Mouse (Mus musculus): ENCODE data around the gene Srek1ip1. TPM values are rescaled to one million over a fixed set of nuclear protein-coding genes. Genes with fewer than 3 reads are reported as not detected.

Gene Srek1ip1
- polyA plus RNA-seq (2014; fragmentation: Nextera tagmentation; extraction: Ambion mirVana) = 13.6 and 14.2 TPM in 2 replicates

DNA sequence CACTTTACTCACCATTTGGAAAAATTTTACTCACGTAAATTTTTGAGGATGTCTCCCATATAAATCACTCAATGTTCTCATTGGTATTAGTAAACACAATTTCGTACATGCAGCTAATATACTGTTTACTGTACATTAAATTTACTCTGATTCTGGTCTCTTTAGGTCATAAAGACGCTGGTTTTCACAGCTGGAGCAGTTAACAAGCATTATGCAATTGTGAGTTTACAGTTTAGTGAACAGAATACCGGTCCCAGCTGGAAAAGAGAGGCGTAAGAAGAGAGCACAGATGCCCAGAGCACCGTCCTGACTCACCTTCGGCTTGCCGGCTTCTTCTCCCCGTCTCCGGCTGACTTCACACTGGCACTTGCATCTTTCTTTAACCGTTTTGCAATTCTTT, at the start of gene Srek1ip1:
Gene Srek1ip1 (plus strand): TSS at position 301 of the 400 bp plus-strand sequence.
- no peak for ATAC-seq (ENCODE audit: low read depth)
- Histone ChIP-seq H3K4me1 (ENCODE audit: control insufficient read depth, insufficient read depth, low read length) (no peaks in the 10 kb centered on the region), H3K4me2 (ENCODE audit: low read depth, low read length) (no peak within 1 kb of the TSS), H3K36me3 (ENCODE audit: control insufficient read depth, insufficient read depth, low read length) (peaks cover 10% of the 10 kb centered on the region; the same call in 1 of the 2 replicates), H3K27ac (ENCODE audit: low read depth, low read length) (no peak within 1 kb of the TSS), H3K9ac (replicated peaks; ENCODE audit: low read depth, low read length) (no peak within 1 kb of the TSS), H3K27me3 (ENCODE audit: control insufficient read depth, insufficient read depth, low read length) (no peaks in the 10 kb centered on the region), H3K4me3 (ENCODE audit: low read depth, low read length) (no peak within 1 kb of the TSS), H3K9me3 (ENCODE audit: control insufficient read depth, low read length) (no peaks in the 10 kb centered on the region)
- 95% methylated on average over 11 of the region's 11 CpGs for WGBS

DNA sequence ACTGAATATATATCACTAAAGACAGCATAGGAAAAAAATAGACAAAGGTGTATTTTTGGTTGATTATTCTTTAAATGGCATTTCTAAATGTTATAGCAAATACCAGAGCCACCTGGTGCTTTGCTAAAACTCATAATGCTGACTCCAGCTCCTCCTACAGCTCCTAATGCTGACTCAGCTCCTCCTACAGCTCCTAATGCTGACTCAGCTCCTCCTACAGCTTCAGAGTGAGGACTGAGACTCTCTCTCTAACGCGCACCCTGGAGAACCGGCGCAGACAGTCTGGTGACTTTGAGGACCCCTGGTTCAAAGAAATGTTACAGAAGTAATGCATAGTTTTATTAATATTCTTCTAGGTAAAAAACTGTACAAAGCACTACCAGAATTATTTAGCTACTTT, 49.4 kb upstream of the Srek1ip1 start:
- WGBS = 93% methylated on average over 4 of the region's 4 CpGs
- Histone ChIP-seq H3K9ac (replicated peaks; ENCODE audit: low read depth, low read length) (no peak overlapping the region), H3K4me3 (ENCODE audit: low read depth, low read length) (no peak overlapping the region), H3K27me3 (ENCODE audit: control insufficient read depth, insufficient read depth, low read length) (no peaks in the 10 kb centered on the region), H3K4me1 (ENCODE audit: control insufficient read depth, insufficient read depth, low read length) (no peaks in the 10 kb centered on the region), H3K4me2 (ENCODE audit: low read depth, low read length) (no peak overlapping the region), H3K27ac (ENCODE audit: low read depth, low read length) (no peak overlapping the region), H3K9me3 (ENCODE audit: control insufficient read depth, low read length) (no peaks in the 10 kb centered on the region), H3K36me3 (ENCODE audit: control insufficient read depth, insufficient read depth, low read length) (no peaks in the 10 kb centered on the region)
- ATAC-seq (ENCODE audit: low read depth) = no peak

GRCm38 (mm10) chr13:104747032-104747431, 45.3 kb upstream of the Srek1ip1 start:
- Histone ChIP-seq H3K9me3 (ENCODE audit: control insufficient read depth, low read length) (no peaks in the 10 kb centered on the region), H3K27ac (ENCODE audit: low read depth, low read length) (no peak overlapping the region), H3K9ac (replicated peaks; ENCODE audit: low read depth, low read length) (no peak overlapping the region), H3K4me1 (ENCODE audit: control insufficient read depth, insufficient read depth, low read length) (no peaks in the 10 kb centered on the region), H3K4me2 (ENCODE audit: low read depth, low read length) (no peak overlapping the region), H3K4me3 (ENCODE audit: low read depth, low read length) (no peak overlapping the region), H3K36me3 (ENCODE audit: control insufficient read depth, insufficient read depth, low read length) (no peaks in the 10 kb centered on the region), H3K27me3 (ENCODE audit: control insufficient read depth, insufficient read depth, low read length) (no peaks in the 10 kb centered on the region)
- no peak for ATAC-seq (ENCODE audit: low read depth)

DNA sequence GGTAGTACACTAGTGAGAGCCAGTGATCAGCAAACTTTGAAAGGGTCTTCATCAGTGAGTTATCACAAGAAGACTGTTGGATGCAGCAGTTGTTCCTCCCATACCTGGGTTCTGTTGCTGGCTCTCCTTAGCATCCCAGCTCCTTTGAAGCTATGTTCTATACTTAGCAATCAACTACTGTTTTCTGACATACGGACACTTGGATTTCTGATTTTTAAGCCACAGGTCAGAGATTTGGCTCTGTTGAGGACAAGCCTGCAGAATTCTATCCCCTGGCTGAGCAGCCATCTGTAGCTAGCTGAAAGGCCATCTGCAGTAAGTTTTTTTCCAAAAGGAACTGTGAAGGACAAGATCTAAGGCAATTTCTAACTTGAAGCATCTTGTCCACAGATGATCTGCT, 32.9 kb upstream of the Srek1ip1 start:
- Histone ChIP-seq H3K36me3 (ENCODE audit: control insufficient read depth, insufficient read depth, low read length) (no peaks in the 10 kb centered on the region), H3K27me3 (ENCODE audit: control insufficient read depth, insufficient read depth, low read length) (no peaks in the 10 kb centered on the region), H3K4me3 (ENCODE audit: low read depth, low read length) (no peak overlapping the region), H3K9me3 (ENCODE audit: control insufficient read depth, low read length) (no peaks in the 10 kb centered on the region), H3K4me1 (ENCODE audit: control insufficient read depth, insufficient read depth, low read length) (no peaks in the 10 kb centered on the region), H3K4me2 (ENCODE audit: low read depth, low read length) (no peak overlapping the region), H3K9ac (replicated peaks; ENCODE audit: low read depth, low read length) (no peak overlapping the region), H3K27ac (ENCODE audit: low read depth, low read length) (no peak overlapping the region)
- WGBS = 100% methylated on average over 1 of the region's 1 CpGs
- no peak for ATAC-seq (ENCODE audit: low read depth)

GRCm38 (mm10) chr13:104762401-104762800, 29.9 kb upstream of the Srek1ip1 start:
- no peak overlapping the region for H3K4me2 ChIP-seq (ENCODE audit: low read depth, low read length)
- H3K36me3 ChIP-seq (ENCODE audit: control insufficient read depth, insufficient read depth, low read length) = no peaks in the 10 kb centered on the region
- H3K9me3 ChIP-seq (ENCODE audit: control insufficient read depth, low read length) = no peaks in the 10 kb centered on the region
- H3K27ac ChIP-seq (ENCODE audit: low read depth, low read length) = no peak overlapping the region
- no peak overlapping the region for H3K9ac ChIP-seq (replicated peaks; ENCODE audit: low read depth, low read length)
- H3K4me1 ChIP-seq (ENCODE audit: control insufficient read depth, insufficient read depth, low read length) = no peaks in the 10 kb centered on the region
- H3K4me3 ChIP-seq (ENCODE audit: low read depth, low read length) = no peak overlapping the region
- ATAC-seq (ENCODE audit: low read depth) = no peak
- WGBS = 98% methylated on average over 4 of the region's 4 CpGs
- H3K27me3 ChIP-seq (ENCODE audit: control insufficient read depth, insufficient read depth, low read length) = no peaks in the 10 kb centered on the region

DNA sequence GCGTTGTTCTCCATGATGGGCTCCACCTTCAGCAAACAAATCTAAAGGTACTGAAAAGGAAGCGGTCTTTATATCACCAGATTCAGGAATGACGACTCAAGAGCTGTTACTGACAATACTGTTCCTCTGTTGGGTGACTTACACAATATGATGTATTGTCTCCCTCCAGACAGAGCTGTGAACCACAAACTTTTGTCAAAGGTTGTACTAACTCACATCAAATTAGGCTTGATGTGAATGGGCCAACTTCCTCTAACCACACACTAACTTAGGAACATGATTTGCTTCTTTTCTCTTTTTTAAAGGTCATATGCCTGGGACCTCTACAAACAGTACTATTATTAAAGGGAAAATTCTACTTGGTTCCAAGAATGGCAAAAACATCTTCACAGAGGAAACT, 29.1 kb upstream of the Srek1ip1 start:
- no peaks in the 10 kb centered on the region for H3K27me3 ChIP-seq (ENCODE audit: control insufficient read depth, insufficient read depth, low read length)
- 80% methylated on average over 3 of the region's 3 CpGs for WGBS
- ATAC-seq (ENCODE audit: low read depth) = no peak

DNA sequence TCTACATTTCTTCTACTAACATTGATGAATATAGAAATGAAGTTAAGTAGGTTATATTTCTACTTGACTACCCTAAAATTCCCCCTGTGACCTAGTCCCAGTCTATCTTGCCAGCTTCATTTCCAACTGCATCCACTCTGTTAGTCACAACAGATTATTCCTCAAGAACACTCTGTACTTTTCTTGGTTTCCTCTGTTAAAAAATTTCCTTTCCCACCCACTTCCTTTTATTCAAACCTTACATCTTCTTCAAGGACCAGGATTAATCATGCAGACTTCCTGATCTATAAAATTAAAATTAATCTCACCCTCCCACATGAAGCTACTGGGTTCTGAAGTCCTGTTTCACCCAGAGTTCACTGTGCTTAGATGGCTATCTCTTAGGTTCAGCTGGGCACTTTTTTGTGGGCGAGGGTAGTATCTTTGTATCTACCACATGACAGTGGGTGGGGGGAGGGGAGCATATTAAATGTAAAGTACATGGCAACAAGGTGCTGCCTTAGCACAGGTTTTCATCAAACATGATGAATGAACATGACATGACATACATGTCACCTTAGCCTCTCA, 13.1 kb upstream of the Srek1ip1 start:
- Histone ChIP-seq H3K4me2 (ENCODE audit: low read depth, low read length) (no peak overlapping the region), H3K36me3 (ENCODE audit: control insufficient read depth, insufficient read depth, low read length) (no peaks in the 10 kb centered on the region), H3K9me3 (ENCODE audit: control insufficient read depth, low read length) (no peaks in the 10 kb centered on the region), H3K27me3 (ENCODE audit: control insufficient read depth, insufficient read depth, low read length) (no peaks in the 10 kb centered on the region), H3K4me1 (ENCODE audit: control insufficient read depth, insufficient read depth, low read length) (no peaks in the 10 kb centered on the region), H3K27ac (ENCODE audit: low read depth, low read length) (no peak overlapping the region), H3K4me3 (ENCODE audit: low read depth, low read length) (no peak overlapping the region), H3K9ac (replicated peaks; ENCODE audit: low read depth, low read length) (no peak overlapping the region)
- no peak for ATAC-seq (ENCODE audit: low read depth)
- 92% methylated on average over 1 of the region's 1 CpGs for WGBS

More for the DNA sequence above, 29.1 kb upstream of the Srek1ip1 start:
- Histone ChIP-seq H3K36me3 (ENCODE audit: control insufficient read depth, insufficient read depth, low read length) (no peaks in the 10 kb centered on the region), H3K4me1 (ENCODE audit: control insufficient read depth, insufficient read depth, low read length) (no peaks in the 10 kb centered on the region), H3K27ac (ENCODE audit: low read depth, low read length) (no peak overlapping the region), H3K9me3 (ENCODE audit: control insufficient read depth, low read length) (no peaks in the 10 kb centered on the region), H3K4me2 (ENCODE audit: low read depth, low read length) (no peak overlapping the region), H3K9ac (replicated peaks; ENCODE audit: low read depth, low read length) (no peak overlapping the region), H3K4me3 (ENCODE audit: low read depth, low read length) (no peak overlapping the region)

DNA sequence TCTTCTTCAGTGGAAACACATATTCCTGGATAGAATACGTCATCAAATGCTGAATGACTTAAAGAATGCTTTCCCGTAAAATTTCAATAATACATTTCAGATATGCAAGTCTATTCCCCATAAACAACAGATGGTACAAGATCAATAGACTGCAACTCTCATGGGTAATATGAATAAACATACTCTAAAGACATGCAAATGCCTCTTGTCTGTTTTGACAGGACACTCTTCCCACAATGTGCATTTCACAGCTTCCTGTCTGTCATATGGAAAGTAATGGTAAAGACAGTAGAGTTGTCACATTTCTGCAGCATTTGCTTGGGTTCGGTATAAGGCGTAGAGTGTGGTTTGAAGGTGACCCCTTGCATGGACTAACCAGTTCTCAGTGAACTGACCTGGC, 5.0 kb upstream of the Srek1ip1 start:
- Histone ChIP-seq H3K36me3 (ENCODE audit: control insufficient read depth, insufficient read depth, low read length) (peaks cover 4% of the 10 kb centered on the region; the same call in 1 of the 2 replicates), H3K27me3 (ENCODE audit: control insufficient read depth, insufficient read depth, low read length) (no peaks in the 10 kb centered on the region), H3K27ac (ENCODE audit: low read depth, low read length) (no peak overlapping the region), H3K4me1 (ENCODE audit: control insufficient read depth, insufficient read depth, low read length) (no peaks in the 10 kb centered on the region), H3K9ac (replicated peaks; ENCODE audit: low read depth, low read length) (no peak overlapping the region), H3K4me2 (ENCODE audit: low read depth, low read length) (no peak overlapping the region), H3K4me3 (ENCODE audit: low read depth, low read length) (no peak overlapping the region), H3K9me3 (ENCODE audit: control insufficient read depth, low read length) (no peaks in the 10 kb centered on the region)
- WGBS = 91% methylated on average over 4 of the region's 4 CpGs
- no peak for ATAC-seq (ENCODE audit: low read depth)

GRCm38 (mm10) chr13:104789663-104790062, 2.6 kb upstream of the Srek1ip1 start:
- no peak overlapping the region for H3K9ac ChIP-seq (replicated peaks; ENCODE audit: low read depth, low read length)
- H3K4me1 ChIP-seq (ENCODE audit: control insufficient read depth, insufficient read depth, low read length) = no peaks in the 10 kb centered on the region
- H3K27ac ChIP-seq (ENCODE audit: low read depth, low read length) = no peak overlapping the region
- H3K4me3 ChIP-seq (ENCODE audit: low read depth, low read length) = no peak overlapping the region
- WGBS = 17% methylated on average over 2 of the region's 2 CpGs
- peak; percentile 71; the same call in 1 of the 2 replicates for ATAC-seq (ENCODE audit: low read depth)
- H3K4me2 ChIP-seq (ENCODE audit: low read depth, low read length) = no peak overlapping the region
- no peaks in the 10 kb centered on the region for H3K27me3 ChIP-seq (ENCODE audit: control insufficient read depth, insufficient read depth, low read length)
- peaks cover 10% of the 10 kb centered on the region; the same call in 1 of the 2 replicates for H3K36me3 ChIP-seq (ENCODE audit: control insufficient read depth, insufficient read depth, low read length)
- H3K9me3 ChIP-seq (ENCODE audit: control insufficient read depth, low read length) = no peaks in the 10 kb centered on the region
